Mouse (Mus musculus) megakaryocyte, embryonic 14.5 days (primary cell): ENCODE data around the gene Drg1.
"Not testable (repeated sequence)": the region's sequence is repeated elsewhere in the genome, so short reads cannot be mapped to it uniquely, and the experiment has no call there.

Experiments used
- FLI1 ChIP-seq: IDR thresholded peaks from 2 replicates; pipeline ENCODE4 v1.6.1; 2012; ENCODE audit warnings: low read length, inconsistent platforms, mixed read lengths
- GATA1 ChIP-seq: IDR thresholded peaks from 3 replicates; pipeline ENCODE4 v1.6.1; 2012; ENCODE audit warnings: mixed read lengths, low read length, inconsistent platforms, borderline replicate concordance

DNA sequence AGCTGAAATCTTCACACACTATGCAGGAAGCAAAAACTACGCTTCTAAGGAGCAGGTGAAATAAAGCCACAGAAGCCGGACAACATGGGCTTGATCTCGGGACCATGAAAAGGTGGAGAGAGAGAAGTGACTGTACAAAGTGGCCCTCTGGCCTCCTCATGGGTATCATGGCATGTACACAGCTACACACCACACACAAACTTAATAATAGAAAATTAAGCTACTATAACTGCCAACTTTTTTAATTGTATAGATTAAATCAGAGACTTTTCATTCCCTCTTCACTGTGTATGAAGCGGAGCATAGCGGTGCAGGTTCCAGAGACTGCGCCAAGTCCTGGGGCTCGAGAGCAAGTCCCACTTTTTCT, 86.5 kb downstream of the Drg1 start:
- not testable (repeated sequence) for TF ChIP-seq GATA1, FLI1
